Mouse (Mus musculus): Measurements from ENCODE around the gene Tnfaip8l2.
"Not testable (repeated sequence)": the region's sequence is repeated elsewhere in the genome, so short reads cannot be mapped to it uniquely, and the experiment has no call there.

GRCm38 (mm10) chr3:95132389-95132788, 9.8 kb downstream of the Tnfaip8l2 start:
- TF ChIP-seq TAL1 (conservative IDR thresholded peaks at IDR 0.05; ENCODE audit: low read depth, low read length); CTCF (IDR thresholded peaks at IDR 0.05; ENCODE audit: low read depth, low read length); GATA1 (IDR thresholded peaks at IDR 0.05; ENCODE audit: borderline replicate concordance, low read length); POLR2AphosphoS5 (IDR thresholded peaks at IDR 0.05; ENCODE audit: insufficient replicate concordance, low read depth, low read length); GATA2 (IDR thresholded peaks at IDR 0.05; ENCODE audit: borderline replicate concordance, low read depth, low read length): not testable (repeated sequence)
